Mouse (Mus musculus): ENCODE measurements around the gene Pwwp2b.

DNA sequence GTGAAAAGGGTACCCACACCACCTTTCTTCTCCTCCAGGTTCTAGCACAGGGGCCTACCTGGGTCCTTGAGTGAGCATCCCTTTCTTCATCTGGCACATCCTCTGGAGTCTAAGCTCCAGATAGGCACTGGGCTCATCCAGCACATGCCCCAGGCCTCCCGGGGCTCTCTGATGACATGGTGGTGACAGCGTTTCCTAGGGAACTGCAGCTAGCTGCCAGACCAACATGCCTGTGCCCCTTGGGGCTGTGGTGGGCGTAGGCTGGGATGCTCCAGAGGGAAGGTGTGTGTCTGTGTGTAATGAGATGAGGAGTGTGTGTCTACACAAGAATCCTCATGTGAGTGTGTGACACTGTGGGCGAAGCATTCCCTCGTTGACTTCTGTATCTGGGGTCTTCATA lies 31.3 kb downstream of the Pwwp2b start:
- no peak for TF ChIP-seq POLR2A (IDR thresholded peaks at IDR 0.05; ENCODE audit: low read depth, low read length)
- TF ChIP-seq CTCF (conservative IDR thresholded peaks at IDR 0.05; ENCODE audit: insufficient read depth, insufficient read length, low read depth, low read length): no peak

Data from kidney, adult 2 months (tissue).